Mouse (Mus musculus): ENCODE results near the gene Slc8b1.

Gene Slc8b1

GRCm38 (mm10) chr5:120527296-120527964 lies 16.5 kb downstream of the Slc8b1 start:
- no peak for DNase-seq (ENCODE audit: low spot score)

- DNase-seq (ENCODE audit: low spot score): no peak
Measured at GRCm38 (mm10) chr5:120531631-120532030, 20.7 kb downstream of the Slc8b1 start.

GRCm38 (mm10) chr5:120534071-120534685 lies 23.2 kb downstream of the Slc8b1 start:
- DNase-seq (ENCODE audit: low spot score): no peak

GRCm38 (mm10) chr5:120534686-120535075 lies 23.7 kb downstream of the Slc8b1 start:
- DNase-seq (ENCODE audit: low spot score): no peak

GRCm38 (mm10) chr5:120536046-120536445 lies 25.1 kb downstream of the Slc8b1 start:
- DNase-seq (ENCODE audit: low spot score): no peak

- no peak for DNase-seq (ENCODE audit: low spot score)
Measured at GRCm38 (mm10) chr5:120536632-120537031, 25.7 kb downstream of the Slc8b1 start.

GRCm38 (mm10) chr5:120548236-120548850 lies 37.4 kb downstream of the Slc8b1 start:
- no peak for DNase-seq (ENCODE audit: low spot score)

GRCm38 (mm10) chr5:120550137-120550536 lies 39.2 kb downstream of the Slc8b1 start:
- DNase-seq (ENCODE audit: low spot score): no peak

- DNase-seq (ENCODE audit: low spot score): no peak
Measured at GRCm38 (mm10) chr5:120550673-120551072, 39.7 kb downstream of the Slc8b1 start.

- no peak for DNase-seq (ENCODE audit: low spot score)
Measured at GRCm38 (mm10) chr5:120555871-120556270, 44.9 kb downstream of the Slc8b1 start.

- DNase-seq (ENCODE audit: low spot score): no peak
Measured at GRCm38 (mm10) chr5:120558041-120558440, 47.1 kb downstream of the Slc8b1 start.

GRCm38 (mm10) chr5:120558762-120559161 lies 47.8 kb downstream of the Slc8b1 start:
- no peak for DNase-seq (ENCODE audit: low spot score)

GRCm38 (mm10) chr5:120560129-120560615 lies 49.2 kb downstream of the Slc8b1 start:
- DNase-seq (ENCODE audit: low spot score): no peak

- no peak for DNase-seq (ENCODE audit: low spot score)
Measured at GRCm38 (mm10) chr5:120560616-120561311, 49.8 kb downstream of the Slc8b1 start.

- no peak for DNase-seq (ENCODE audit: low spot score)
Measured at GRCm38 (mm10) chr5:120562956-120563913, 52.3 kb downstream of the Slc8b1 start.

GRCm38 (mm10) chr5:120563914-120564311 lies 52.9 kb downstream of the Slc8b1 start:
- no peak for DNase-seq (ENCODE audit: low spot score)

- DNase-seq (ENCODE audit: low spot score): no peak
Measured at GRCm38 (mm10) chr5:120565171-120565905, 54.4 kb downstream of the Slc8b1 start.

- no peak for DNase-seq (ENCODE audit: low spot score)
Measured at GRCm38 (mm10) chr5:120566101-120566500, 55.1 kb downstream of the Slc8b1 start.

GRCm38 (mm10) chr5:120566681-120567252 lies 55.8 kb downstream of the Slc8b1 start:
- DNase-seq (ENCODE audit: low spot score): no peak

GRCm38 (mm10) chr5:120567253-120567701 lies 56.3 kb downstream of the Slc8b1 start:
- no peak for DNase-seq (ENCODE audit: low spot score)
